Mouse (Mus musculus) G1E (cell line): Measurements from ENCODE around the gene Dnah8.

Experiments
- CTCF ChIP-seq: IDR thresholded peaks from 2 replicates; pipeline ENCODE4 v1.5.1; 2012; ENCODE audit warnings: low read depth, low read length, inconsistent platforms, mixed read lengths
- GATA2 ChIP-seq: IDR thresholded peaks from 2 replicates; pipeline ENCODE4 v1.6.1; 2012; ENCODE audit warnings: low read depth, low read length, inconsistent platforms, borderline replicate concordance
- POLR2AphosphoS5 ChIP-seq: IDR thresholded peaks from 2 replicates; pipeline ENCODE4 v1.6.1; 2012; ENCODE audit warnings: low read depth, low read length, inconsistent platforms; ENCODE audit not compliant: insufficient replicate concordance

DNA sequence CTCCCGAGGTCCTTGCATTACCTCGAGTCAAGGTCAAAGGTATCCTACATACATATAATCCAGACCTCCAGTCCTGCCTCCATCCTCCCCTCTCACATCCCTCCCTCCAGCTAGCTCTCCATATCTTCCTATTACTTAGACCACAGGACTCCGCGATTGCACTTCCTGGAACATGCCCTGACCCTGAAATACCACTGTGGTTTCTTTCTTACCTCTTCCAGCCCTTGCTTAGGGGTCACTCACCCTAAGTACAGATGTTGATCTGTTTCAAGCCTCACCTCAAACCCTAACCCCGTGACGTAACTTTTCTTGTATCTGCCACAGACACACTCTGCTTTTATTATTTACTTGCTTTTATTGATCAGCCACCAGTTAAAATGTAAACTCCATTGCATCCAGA is 218.2 kb downstream of the Dnah8 start:
- TF ChIP-seq CTCF (no peak), GATA2 (no peak), POLR2AphosphoS5 (no peak)
